Mouse (Mus musculus) spleen, postnatal 14 days (tissue): ENCODE results near the gene Pidd1.
A peak's percentile ranks its signal among the peaks of the same experiment; 100 is the strongest.

Source experiments
- DNase-seq, 2 experiments: peaks; one replicate each; pipeline ENCODE4 v3.0.0; 2021 to 2022; ENCODE audit warnings: low spot score in 2 of 2

The Pidd1 gene

DNA sequence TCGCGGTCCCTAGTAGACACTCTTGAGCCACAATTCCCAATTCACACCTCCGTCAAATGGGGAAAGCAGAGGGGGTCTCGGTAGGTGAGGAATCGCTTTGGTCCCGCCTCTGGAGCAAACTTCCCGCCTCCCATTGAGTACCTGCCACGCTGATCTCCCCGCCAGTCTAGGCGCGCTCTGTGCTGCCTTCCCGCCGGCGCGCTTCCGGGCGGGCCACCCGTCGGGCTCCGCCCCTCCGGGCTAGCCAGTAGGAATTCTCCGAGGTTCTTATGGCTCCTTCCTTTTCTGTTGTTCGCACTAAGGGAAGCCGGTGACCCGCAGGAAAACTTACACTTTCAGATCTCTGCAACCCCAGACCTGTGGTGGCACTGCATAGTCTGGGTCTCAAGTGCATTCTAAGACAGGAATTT is at the start of gene Pidd1:
TSS of gene Pidd1 (minus strand) at position 198 of the 410 bp plus-strand sequence.
- peak; percentile 51 to 53 for DNase-seq

- DNase-seq, result no peak
Observed at GRCm38 (mm10) chr7:141492738-141493137, 48.9 kb upstream of the Pidd1 start.

DNA sequence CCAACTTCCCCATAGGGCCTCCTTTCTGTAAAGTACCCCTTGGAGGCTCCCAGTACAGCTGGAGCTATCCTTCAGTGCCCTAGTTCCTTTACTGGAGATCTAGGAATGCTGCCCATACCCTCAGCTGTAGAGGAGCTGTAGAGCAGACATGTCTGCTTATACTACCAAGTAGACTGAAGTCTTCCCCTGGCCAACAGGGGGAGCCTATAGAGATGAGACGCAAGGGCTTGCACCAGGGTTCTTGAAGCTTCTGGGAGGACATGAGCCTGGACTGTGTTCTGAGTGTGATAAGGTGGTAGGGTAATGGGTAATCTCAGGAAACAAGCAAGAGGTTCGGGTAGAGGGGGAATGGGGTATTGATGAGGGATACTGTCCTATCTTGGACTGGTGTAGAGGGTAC is 47.3 kb upstream of the Pidd1 start:
- peak in 1 of 2 experiments; percentile 28 for DNase-seq

DNA sequence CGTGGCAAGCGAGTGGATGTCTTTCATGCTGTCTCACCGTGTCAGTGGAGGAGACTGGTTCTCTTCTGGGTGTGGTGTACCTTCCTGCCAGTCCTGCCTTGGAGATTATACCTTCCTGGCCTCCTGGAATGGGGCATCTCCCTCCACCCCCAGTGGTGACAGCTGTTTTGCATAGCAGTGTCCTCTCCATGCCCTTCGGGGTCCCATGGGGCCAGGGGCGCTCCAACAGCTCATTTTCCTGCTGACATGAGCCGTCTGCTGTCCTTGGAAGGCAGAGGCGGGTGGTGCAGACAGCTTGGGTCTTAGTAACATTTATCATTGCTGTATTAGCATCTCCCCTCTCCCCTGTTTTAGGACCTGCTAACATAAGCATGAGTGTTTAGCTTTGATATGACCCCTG is 43.3 kb upstream of the Pidd1 start:
- DNase-seq, result no peak

DNA sequence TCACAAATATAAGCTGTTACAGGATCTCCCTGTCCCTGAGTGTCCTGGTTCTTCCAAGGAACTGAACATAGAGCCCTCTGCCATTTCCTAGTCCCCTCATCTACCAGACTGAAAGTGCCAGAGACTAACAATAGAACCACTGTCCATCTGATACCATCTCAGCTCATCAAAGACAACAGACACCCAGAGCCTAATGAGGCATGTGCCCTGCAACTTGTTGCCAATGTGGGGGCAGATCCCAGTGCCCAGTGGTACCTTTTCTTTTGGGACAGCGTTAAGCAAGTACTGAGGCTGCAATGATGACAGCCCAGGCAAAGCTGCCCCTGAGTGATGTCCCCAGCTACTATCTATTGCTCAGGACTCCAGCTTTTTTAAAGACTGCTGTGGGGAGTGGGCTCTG is 42.4 kb upstream of the Pidd1 start:
- no peak for DNase-seq

GRCm38 (mm10) chr7:141485606-141486005 is 41.8 kb upstream of the Pidd1 start:
- no peak for DNase-seq

GRCm38 (mm10) chr7:141485186-141485585 is 41.4 kb upstream of the Pidd1 start:
- no peak for DNase-seq

GRCm38 (mm10) chr7:141484186-141485120 is 40.6 kb upstream of the Pidd1 start:
- no peak for DNase-seq

- DNase-seq, result no peak
Observed at GRCm38 (mm10) chr7:141483114-141483653, 39.4 kb upstream of the Pidd1 start.

- no peak for DNase-seq
Observed at GRCm38 (mm10) chr7:141482531-141483024, 38.8 kb upstream of the Pidd1 start.

- no peak for DNase-seq
Observed at GRCm38 (mm10) chr7:141481498-141482401, 37.9 kb upstream of the Pidd1 start.

- DNase-seq, result peak in 1 of 2 experiments; percentile 65
Observed at GRCm38 (mm10) chr7:141480842-141481497, 37.1 kb upstream of the Pidd1 start.

- DNase-seq, result no peak
Observed at GRCm38 (mm10) chr7:141478270-141478748, 34.5 kb upstream of the Pidd1 start.

- no peak for DNase-seq
Observed at GRCm38 (mm10) chr7:141477578-141478269, 33.9 kb upstream of the Pidd1 start.

DNA sequence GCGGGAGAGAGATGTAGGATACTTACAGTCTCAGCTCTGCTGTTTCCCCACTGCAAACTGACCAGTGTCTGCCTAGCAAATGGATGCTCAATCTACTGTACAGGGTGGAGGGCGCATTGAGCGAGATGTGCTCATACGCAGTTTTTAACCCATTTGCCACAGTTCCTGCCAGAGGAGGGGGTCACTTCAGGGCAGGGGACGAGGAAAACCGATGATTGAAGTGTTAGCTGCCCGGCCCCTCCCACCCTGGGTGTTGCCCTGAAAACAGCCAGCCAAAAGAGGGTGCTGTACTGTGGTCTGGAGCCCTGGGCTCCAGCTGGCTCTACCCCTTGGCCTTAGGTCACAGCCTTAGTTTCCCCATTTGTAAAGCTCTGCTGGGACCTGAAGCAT is 33.2 kb upstream of the Pidd1 start:
- no peak for DNase-seq

GRCm38 (mm10) chr7:141476226-141476980 is 32.6 kb upstream of the Pidd1 start:
- peak in 1 of 2 experiments; percentile 19 for DNase-seq

DNA sequence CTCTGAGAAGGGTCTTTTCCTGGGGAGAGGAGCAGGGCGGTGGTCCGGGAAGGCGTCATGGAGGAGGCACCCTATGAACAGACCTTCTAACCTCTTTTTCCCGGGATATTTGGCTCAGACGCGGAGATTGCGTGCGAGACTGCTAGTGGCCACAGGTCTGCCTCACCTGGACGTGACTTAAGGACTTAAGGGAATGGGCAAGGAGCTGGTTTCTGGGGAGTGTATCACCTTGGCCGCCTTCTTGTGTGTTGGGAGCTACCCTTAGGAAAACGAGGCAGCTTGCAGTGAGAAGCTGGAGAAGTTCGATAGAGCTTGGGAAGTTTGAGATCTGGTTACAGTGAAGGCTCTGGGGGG is 32.0 kb upstream of the Pidd1 start:
- no peak for DNase-seq

DNA sequence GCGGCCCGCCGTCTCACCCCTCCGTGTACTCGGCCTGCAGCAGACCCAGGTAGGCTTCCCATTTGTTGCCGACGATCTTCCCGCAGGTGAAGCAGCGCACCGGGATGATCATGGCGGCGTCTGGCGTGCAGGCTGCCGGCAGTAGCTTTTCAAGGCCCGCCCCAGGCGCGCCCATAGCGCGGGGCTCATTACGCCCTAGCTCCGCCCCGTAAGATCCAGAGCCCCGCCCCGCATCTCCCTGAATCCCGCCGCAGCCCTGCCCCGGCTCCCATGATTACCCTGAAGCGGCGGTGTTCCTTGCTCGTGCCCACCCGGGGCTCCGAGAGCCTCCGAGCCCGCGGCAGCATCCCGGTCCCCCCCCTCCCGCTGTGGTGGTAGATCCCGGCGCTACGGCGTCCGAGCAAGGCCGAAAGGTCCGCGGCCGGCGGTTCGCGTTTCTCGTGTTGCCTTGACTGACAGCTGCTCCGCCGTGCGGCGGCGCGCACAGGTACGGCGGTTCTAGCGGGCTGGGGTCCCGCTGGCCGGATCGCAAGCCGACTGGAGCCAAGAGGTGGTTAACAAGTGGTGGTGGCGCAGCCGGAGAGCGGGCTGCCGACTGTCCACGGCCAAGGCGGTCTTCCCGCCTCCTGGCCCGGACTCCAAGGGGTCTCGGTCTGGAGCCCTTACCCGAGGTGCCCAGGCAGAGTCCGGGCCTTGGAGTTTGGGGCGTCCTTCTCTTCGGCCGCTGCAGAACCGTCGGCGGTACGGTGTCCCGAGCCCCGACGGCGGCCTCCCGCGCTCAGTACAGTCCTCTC is 31.4 kb upstream of the Pidd1 start, which contains the start of the genes Polr2l and Tspan4:
TSS of gene Polr2l (minus strand) at position 122 of the 794 bp plus-strand sequence.
TSS of gene Tspan4 (plus strand) at position 230 of the 794 bp plus-strand sequence.
- DNase-seq, result peak; percentile 77 to 83

- no peak for DNase-seq
Observed at GRCm38 (mm10) chr7:141474160-141474559, 30.3 kb upstream of the Pidd1 start.
